Mouse (Mus musculus): ENCODE measurements around the gene Upp2.

- no peak for TF ChIP-seq POLR2A (IDR thresholded peaks at IDR 0.05; ENCODE audit: extremely low read depth, insufficient read depth, low read length)
- no peak for TF ChIP-seq CTCF (IDR thresholded peaks at IDR 0.05; ENCODE audit: low read depth, low read length)
These were observed 29.8 kb downstream of the Upp2 start for GRCm38 (mm10) chr2:58596774-58597342.
